Mouse (Mus musculus) Patski (cell line): ENCODE measurements around the gene Plxna1. TPM values are rescaled to one million over a fixed set of nuclear protein-coding genes. Genes with fewer than 3 reads are reported as not detected.

Source experiments
- ATAC-seq: fragments of 100-300 bp; one replicate; pipeline ENCODE4 v1.8.0; 2021
- CTCF ChIA-PET: fragments of 350-600 bp; sonication (Branson Sonifier 250); formaldehyde crosslinking; loops from one replicate; lab custom pipeline; 2022; ENCODE audit warnings: inconsistent platforms; lab: Charles Lee
- POLR2A ChIA-PET: fragments of 350-600 bp; sonication (Branson Sonifier 250); formaldehyde crosslinking; loops from one replicate; lab custom pipeline; 2022; ENCODE audit warnings: antibody characterized with exemption, inconsistent platforms; lab: Charles Lee
- DNase-seq: peaks from one replicate; pipeline ENCODE4 v3.0.0-alpha.2; 2011; ENCODE audit warnings: low read depth, low spot score
- H3K27me3 ChIP-seq: fragments of 371-371 bp; one replicate; pipeline ENCODE4 v1.5.1; 2021
- CTCF ChIP-seq: fragments of 100-300 bp; IDR thresholded peaks from one replicate; pipeline ENCODE4 v1.5.1; 2021
- in situ Hi-C: fragments of 300-500 bp; cut with MboI; formaldehyde crosslinking; loops from 3 replicates; pipeline ENCODE4 v1.11.1; 2018; ENCODE audit warnings: low pct_unique_long_range_greater_than_20kb, mixed read lengths
- polyA plus RNA-seq: library from polyadenylated mRNA; unstranded; gene quantifications from one replicate; pipeline ENCODE4 v1.2.3, GENCODE M21; 2021

Plxna1 gene
- polyA plus RNA-seq, 1 experiment from 2014 or later = 103 TPM

GRCm38 (mm10) chr6:89363107-89363451, 659 bp upstream of the Plxna1 start:
- ATAC-seq = no peak
- CTCF ChIA-PET = interaction anchor here (1.3 to 2.0 kb wide), 3 partner anchors 26 to 192 kb away, joined by 5 to 9 read pairs (median 8); no protein-coding TSS in a partner anchor
- DNase-seq = no peak
- H3K27me3 ChIP-seq = no peaks in the 10 kb centered on the region
- POLR2A ChIA-PET = interaction anchor here (0.8 to 1.4 kb wide), 3 partner anchors 11 to 447 kb away, joined by 3 read pairs; no protein-coding TSS in a partner anchor
- in situ Hi-C loops = loop anchor here (5.0 kb wide), 2 partner anchors 189 to 269 kb away; no protein-coding TSS in a partner anchor
- no peak for TF ChIP-seq CTCF

GRCm38 (mm10) chr6:89361418-89362280, 771 bp downstream of the Plxna1 start:
- TF ChIP-seq CTCF = no peak
- CTCF ChIA-PET = interaction anchor here (1.3 to 2.0 kb wide), 3 partner anchors 25 to 193 kb away, joined by 5 to 9 read pairs (median 8); no protein-coding TSS in a partner anchor
- in situ Hi-C loops = loop anchor here (5.0 kb wide), 2 partner anchors 191 to 271 kb away; no protein-coding TSS in a partner anchor
- no peaks in the 10 kb centered on the region for H3K27me3 ChIP-seq
- ATAC-seq = peak; percentile 20
- no peak for DNase-seq
- POLR2A ChIA-PET = interaction anchor here (0.6 to 1.4 kb wide), 2 partner anchors 20 to 509 kb away, joined by 3 read pairs; no protein-coding TSS in a partner anchor

- TF ChIP-seq CTCF = no peak
- H3K27me3 ChIP-seq = no peaks in the 10 kb centered on the region
- ChIA-PET CTCF (interaction anchor here (1.2 kb wide), 1 partner anchor 193 kb away, joined by 4 read pairs; no protein-coding TSS in a partner anchor), POLR2A (interaction anchor here (0.6 to 0.9 kb wide), 2 partner anchors 8 to 508 kb away, joined by 3 read pairs; no protein-coding TSS in a partner anchor)
- ATAC-seq (peak; percentile 1), DNase-seq (no peak)
- in situ Hi-C loops = loop anchor here (5.0 kb wide), 2 partner anchors 191 to 271 kb away; no protein-coding TSS in a partner anchor
Observed at GRCm38 (mm10) chr6:89360709-89361417, 1.6 kb downstream of the Plxna1 start.

DNA sequence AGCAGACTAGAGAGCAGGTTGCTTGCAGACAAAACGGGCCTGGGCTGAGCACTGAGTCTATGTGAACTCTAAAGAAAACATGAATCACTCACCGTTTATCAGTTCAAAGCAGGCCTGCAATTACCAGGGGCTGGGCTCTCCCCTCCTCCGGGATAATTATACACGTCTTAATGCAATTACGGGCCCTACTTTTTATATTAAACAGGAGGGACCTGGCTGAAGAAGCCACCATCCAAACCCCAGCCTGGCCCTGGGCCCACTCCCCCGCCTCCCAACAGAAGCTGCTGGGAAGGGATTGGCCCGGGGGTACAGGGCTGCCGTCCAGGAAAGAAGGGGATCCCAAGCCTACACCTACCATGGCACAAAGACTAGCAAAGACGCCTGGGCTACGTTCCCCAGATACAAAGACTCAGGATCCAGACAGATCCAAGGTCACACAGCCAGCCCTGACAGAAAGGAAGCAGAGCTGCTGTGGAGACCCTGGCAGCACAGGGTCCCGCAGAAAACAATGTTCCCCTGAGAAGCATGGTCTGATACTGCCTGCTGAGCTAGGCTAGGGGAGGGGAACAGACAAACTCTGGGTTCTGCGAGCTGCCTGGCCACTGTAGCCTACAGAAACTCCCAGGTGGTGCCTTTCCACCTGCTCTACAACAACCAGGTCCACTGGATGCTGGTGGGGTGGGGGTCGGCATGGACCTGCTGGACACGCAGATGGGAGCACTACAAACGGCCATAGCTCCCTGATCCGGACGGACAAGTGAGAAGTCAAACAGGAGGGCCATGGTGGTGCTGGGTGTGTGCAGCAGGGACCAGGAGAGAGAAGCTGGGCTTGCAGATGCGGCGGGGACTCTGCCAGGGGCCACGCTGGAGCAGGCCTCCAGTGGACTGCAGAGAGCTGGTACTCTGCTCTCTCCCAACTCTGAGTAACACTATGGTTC, 2.4 kb downstream of the Plxna1 start:
- no peak for DNase-seq
- ChIA-PET POLR2A (interaction anchor here (0.9 kb wide), 1 partner anchor 8 kb away, joined by 3 read pairs; no protein-coding TSS in a partner anchor), CTCF (interaction anchor here (1.2 to 1.4 kb wide), 3 partner anchors 12 to 380 kb away, joined by 3 to 5 read pairs (median 4); no protein-coding TSS in a partner anchor)
- in situ Hi-C loops = loop anchor here (5.0 kb wide), 2 partner anchors 192 to 272 kb away; no protein-coding TSS in a partner anchor
- TF ChIP-seq CTCF = no peak
- H3K27me3 ChIP-seq = no peaks in the 10 kb centered on the region
- ATAC-seq = no peak

DNA sequence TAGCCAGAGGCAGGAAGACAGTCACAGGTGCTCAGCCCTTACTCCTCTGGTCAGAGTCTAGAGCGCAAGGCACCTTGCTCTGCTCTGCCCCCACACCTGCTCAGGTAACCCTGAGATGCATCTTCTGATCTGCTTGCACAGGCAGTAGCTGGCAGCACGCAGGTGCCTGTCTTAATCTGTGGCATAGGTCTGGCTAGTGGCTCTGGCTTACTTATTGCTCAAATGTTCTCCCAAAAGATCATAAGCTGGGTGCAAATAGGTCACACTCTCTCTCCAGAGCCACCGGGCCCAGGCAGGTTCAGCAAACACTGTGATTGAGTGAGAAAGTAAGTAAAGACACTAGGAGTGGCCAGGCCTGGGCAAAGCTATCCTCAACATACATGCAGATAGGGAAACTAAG, 3.2 kb downstream of the Plxna1 start:
- in situ Hi-C loops = no loop called here
- ATAC-seq (no peak), DNase-seq (no peak)
- no peaks in the 10 kb centered on the region for H3K27me3 ChIP-seq
- CTCF ChIA-PET = interaction anchor here (1.3 to 1.4 kb wide), 2 partner anchors 11 to 379 kb away, joined by 3 to 5 read pairs; no protein-coding TSS in a partner anchor
- no peak for TF ChIP-seq CTCF
- POLR2A ChIA-PET = no interaction called here

- H3K27me3 ChIP-seq = no peaks in the 10 kb centered on the region
- TF ChIP-seq CTCF = no peak
- in situ Hi-C loops = no loop called here
- POLR2A ChIA-PET = no interaction called here
- CTCF ChIA-PET = no interaction called here
- no peak for ATAC-seq
- DNase-seq = no peak
Observed at GRCm38 (mm10) chr6:89355661-89356060, 6.8 kb downstream of the Plxna1 start.

GRCm38 (mm10) chr6:89354726-89355125, 7.7 kb downstream of the Plxna1 start:
- DNase-seq (no peak), ATAC-seq (no peak)
- POLR2A ChIA-PET = no interaction called here
- CTCF ChIA-PET = interaction anchor here (1.0 kb wide), 1 partner anchor 9 kb away, joined by 3 read pairs; no protein-coding TSS in a partner anchor
- TF ChIP-seq CTCF = no peak
- in situ Hi-C loops = no loop called here
- no peaks in the 10 kb centered on the region for H3K27me3 ChIP-seq

GRCm38 (mm10) chr6:89354076-89354475, 8.3 kb downstream of the Plxna1 start:
- DNase-seq = no peak
- in situ Hi-C loops = no loop called here
- POLR2A ChIA-PET = no interaction called here

GRCm38 (mm10) chr6:89353101-89353500, 9.3 kb downstream of the Plxna1 start:
- TF ChIP-seq CTCF = no peak
- no peak for ATAC-seq
- ChIA-PET POLR2A (interaction anchor here (1.3 to 1.4 kb wide), 2 partner anchors 8 to 418 kb away, joined by 3 read pairs; no protein-coding TSS in a partner anchor), CTCF (interaction anchor here (0.8 to 1.5 kb wide), 4 partner anchors 26 to 427 kb away, joined by 3 to 6 read pairs (median 3); no protein-coding TSS in a partner anchor)
- in situ Hi-C loops = no loop called here
- DNase-seq = no peak
- H3K27me3 ChIP-seq = no peaks in the 10 kb centered on the region

More at GRCm38 (mm10) chr6:89354076-89354475, 8.3 kb downstream of the Plxna1 start:
- CTCF ChIA-PET = interaction anchor here (0.8 to 1.3 kb wide), 2 partner anchors 278 to 428 kb away, joined by 3 read pairs; no protein-coding TSS in a partner anchor
- TF ChIP-seq CTCF = no peak
- ATAC-seq = no peak
- H3K27me3 ChIP-seq = no peaks in the 10 kb centered on the region
